Mouse (Mus musculus) thymus, adult 2 months (tissue): ENCODE measurements around the gene Papolb.

Source experiments
- CTCF ChIP-seq: fragments of 200-500 bp; IDR thresholded peaks from 2 replicates; pipeline ENCODE4 v1.5.1; 2012; ENCODE audit warnings: mild to moderate bottlenecking, control low read depth, low read length, moderate library complexity, borderline replicate concordance; ENCODE audit not compliant: control insufficient read depth, poor library complexity, insufficient read depth; ENCODE audit errors: extremely low read depth
- POLR2A ChIP-seq: fragments of 200-500 bp; IDR thresholded peaks from 2 replicates; pipeline ENCODE4 v1.6.1; 2012; ENCODE audit warnings: mild to moderate bottlenecking, low read length, control low read depth, moderate library complexity; ENCODE audit not compliant: control insufficient read depth, poor library complexity, insufficient read depth; ENCODE audit errors: extremely low read depth

DNA sequence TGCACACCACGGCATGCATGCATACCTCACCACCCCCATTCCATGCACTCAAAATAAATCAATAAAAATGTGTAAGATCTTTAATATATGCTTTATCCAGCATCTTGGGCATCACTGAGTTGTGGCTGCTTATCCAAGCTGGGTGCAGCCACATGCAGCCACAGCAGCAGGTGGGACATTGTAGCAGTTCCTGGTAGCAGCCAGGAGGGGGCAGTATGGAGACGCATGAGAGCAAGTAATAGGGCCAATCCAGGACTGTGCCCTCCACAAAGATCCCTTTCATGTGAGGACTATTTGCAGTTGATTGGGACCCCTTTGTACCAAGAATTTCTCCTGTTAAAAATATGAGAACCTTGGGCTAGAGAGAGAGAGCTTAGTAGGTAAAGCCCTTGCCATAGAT, 47.4 kb downstream of the Papolb start:
- TF ChIP-seq POLR2A (no peak), CTCF (peak; percentile 69; the same call in 1 of the 2 replicates)
